Mouse (Mus musculus) common myeloid progenitor, adult 5-6 weeks (primary cell): Measurements from ENCODE around the gene Gpr26. TPM values are rescaled to one million over a fixed set of nuclear protein-coding genes. Genes with fewer than 3 reads are reported as not detected.
A peak's percentile ranks its signal among the peaks of the same experiment; 100 is the strongest.

Experiments
- ATAC-seq: replicated peaks from 2 replicates; pipeline ENCODE4 v1.8.0; 2016; ENCODE audit warnings: low read depth, mild to moderate bottlenecking, moderate TSS enrichment, inconsistent platforms; ENCODE audit not compliant: poor library complexity, severe bottlenecking
- total RNA-seq: library from RNA; stranded (forward); fragments of 200-1000, 187-1606 nt; gene quantifications from 2 replicates; pipeline ENCODE4 v1.2.3, GENCODE M21; 2017

Gene Gpr26
- total RNA-seq = not detected in 2 replicates

DNA sequence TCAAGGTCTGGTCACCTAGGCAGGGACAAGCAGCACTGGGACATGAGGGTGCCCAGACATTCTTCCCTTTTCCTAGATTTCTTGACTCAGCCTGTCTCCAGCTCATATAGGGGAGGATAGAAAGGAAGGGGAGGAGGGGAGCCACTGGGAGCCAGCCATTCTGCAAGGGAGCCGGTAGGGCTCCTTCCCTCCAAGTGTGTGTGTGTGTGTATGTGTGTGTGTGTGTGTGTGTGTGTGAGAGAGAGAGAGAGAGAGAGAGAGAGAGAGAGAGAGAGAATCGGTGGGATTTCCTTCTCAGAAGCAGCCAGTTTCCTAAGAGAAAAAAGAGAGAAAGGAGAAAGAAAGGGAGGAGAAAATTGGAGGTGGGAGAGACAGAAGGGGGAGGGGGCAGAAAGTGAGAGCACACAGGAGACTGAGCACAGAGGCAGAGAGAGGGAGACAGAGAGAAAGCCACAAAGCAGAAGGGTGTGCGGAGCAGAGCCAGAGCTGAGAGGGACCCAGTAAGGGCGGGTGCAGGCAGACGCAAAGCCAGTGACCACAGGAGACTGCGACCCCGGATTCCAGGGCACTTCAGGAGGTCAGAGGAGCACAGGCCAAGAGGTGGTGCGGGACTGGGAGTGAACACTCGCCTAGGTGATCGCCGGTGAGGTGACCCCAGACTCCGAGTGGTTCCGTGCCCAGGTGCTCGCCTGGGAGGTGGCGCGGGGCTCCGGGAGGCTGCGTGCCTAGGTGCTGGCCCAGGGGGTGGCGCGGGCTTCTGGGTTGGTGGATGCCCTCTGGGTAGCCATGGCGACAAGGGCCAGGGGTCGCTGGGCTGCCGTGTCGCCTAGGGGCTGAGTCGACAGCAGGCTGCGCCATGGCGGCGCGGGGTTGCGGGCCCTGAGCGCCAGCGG, at the start of gene Gpr26:
Gene Gpr26 (plus strand): TSS at position 438 of the 893 bp plus-strand sequence.
- no peak for ATAC-seq

GRCm38 (mm10) chr7:131917384-131917783, 48.9 kb upstream of the Gpr26 start:
- no peak for ATAC-seq

GRCm38 (mm10) chr7:131927288-131928050, 38.8 kb upstream of the Gpr26 start:
- ATAC-seq = no peak

DNA sequence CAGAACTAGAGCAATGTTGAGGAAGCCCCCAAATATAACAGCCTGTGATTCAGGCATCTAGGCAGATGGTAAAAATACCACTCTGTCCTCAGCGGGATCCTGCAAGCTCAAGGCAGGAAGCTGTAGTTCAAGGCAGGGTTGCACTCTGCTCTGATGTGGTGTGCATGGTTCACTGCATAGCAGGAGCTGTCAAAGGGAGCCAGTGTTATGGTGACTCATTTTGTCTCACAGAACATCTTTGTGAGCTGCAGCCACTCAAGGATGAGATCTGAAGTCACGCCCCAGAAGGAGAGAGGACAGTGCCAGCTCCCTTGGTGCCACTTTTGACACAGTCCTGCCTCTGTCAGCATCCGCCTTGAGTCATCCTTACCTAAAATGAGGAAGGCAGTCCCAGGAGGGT, 28.6 kb upstream of the Gpr26 start:
- no peak for ATAC-seq

DNA sequence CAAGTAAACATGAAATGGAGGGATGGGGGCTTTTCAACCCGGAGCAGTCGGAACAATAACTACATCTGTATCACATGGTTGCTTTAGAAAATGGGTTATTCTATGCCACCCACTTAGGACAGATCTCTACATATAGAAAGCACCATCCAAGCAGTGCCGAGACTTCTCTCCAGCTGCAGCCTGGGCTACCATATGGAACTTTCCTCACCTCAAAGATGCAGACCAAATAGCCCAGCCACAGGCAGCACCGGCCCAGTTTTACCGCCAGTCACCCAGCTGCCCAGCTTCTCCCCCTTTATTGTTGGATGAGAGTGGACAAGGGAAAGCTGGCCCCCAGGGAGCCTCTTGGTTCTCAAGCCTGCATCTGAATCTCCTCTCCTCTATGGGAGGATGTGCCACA, 15.1 kb upstream of the Gpr26 start:
- ATAC-seq = no peak

- no peak for ATAC-seq
Measured at GRCm38 (mm10) chr7:131953402-131953801, 12.9 kb upstream of the Gpr26 start.

DNA sequence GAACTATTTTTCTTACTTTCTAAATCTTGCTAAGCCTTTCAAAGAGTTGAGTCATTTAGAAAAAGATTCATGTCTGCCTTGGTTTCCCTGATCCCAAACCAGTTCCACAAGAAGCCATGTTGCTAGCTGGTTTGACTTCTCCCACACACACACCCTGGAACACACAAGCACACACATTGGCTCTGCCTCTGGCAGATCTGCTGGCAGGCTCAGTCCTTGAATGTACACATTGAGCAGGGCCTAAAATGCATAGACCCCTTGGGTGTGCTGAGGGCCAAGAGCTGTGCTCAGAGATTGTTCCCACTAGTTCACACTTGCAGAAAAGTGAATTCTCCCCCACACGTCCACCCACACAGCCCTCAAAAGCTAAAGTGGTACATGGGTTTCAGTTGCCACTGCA, 7.6 kb upstream of the Gpr26 start:
- no peak for ATAC-seq

DNA sequence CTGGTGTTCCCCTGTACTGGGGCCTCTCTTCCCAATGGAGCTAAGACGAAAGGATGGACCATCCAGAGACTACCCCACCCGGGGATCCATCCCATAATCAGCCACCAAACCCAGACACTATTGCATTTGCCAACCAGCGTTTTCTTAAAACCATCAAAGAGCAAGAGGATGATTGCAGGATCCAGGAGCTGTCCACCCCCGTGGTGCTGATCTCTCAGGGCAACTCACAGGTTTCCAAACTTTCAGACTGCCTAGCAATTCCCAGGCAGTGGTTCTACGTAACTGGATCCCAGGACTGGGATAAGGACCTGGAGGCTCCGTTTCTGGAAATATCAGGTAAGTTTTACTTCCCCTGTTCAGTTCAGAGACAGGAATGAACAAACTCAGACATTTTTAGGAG, 5.7 kb upstream of the Gpr26 start:
- no peak for ATAC-seq

- ATAC-seq = no peak
Measured at GRCm38 (mm10) chr7:131966916-131967494, 745 bp downstream of the Gpr26 start.

DNA sequence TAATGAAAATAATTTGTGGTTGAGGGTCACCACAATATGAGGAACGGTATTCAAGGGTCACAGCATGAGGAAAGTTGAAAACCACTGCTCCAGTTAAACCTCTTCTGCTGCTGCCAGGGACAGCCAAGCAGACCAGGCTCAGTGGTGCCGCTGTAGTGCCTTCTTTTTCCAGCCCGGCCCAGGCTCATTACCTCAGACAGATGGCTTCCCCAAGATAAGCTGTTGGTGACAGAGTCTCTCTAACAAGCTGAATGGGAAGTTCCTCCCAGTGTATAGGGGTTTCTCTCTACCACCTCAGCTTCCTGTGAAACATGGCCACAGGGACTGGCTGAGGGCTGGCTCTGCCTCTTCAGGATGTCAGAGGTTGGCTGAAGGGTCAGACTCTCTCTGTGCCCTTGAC, 4.0 kb downstream of the Gpr26 start:
- peak; percentile 88 for ATAC-seq

DNA sequence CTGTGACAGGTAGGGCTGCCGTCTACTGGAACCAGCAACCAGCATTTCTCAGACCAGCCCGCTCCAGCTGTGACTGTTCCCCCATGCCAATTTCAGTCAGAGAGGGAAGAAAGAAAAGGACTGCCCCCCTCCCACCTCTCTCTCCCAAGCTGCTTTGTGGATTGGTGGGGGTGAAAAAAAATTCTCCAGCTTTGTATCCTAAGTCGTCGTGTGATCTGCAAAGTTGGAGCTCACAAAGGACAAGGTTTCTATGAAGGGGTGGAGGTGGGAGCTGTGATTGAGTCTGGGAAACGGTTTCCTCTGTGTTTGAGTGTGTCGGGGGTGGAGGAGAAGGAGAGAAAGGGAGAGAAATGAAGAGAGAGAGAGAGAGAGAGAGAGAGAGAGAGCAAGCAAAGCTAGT, 9.6 kb downstream of the Gpr26 start:
- ATAC-seq = no peak

- no peak for ATAC-seq
Measured at GRCm38 (mm10) chr7:131978609-131979008, 12.3 kb downstream of the Gpr26 start.

DNA sequence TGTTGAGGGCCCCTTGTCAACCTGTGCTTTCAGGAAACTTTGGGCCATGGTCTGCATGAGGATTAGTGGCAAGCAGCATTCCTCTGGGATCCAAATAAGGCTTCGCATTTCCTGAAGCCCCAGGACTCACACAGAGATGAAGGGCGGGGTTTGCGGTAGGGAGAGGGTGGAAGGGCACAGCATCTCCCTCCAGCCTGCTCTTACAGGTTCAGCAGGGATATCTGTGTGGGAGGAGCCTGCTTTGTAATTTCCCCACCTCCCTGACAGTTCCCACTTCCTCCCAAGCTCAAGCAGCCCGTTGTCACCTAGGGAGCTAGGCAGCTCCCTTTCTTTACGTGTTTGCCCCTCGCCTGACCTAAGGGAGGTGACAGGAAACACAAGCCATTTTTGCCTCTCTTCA, 22.8 kb downstream of the Gpr26 start:
- no peak for ATAC-seq

- no peak for ATAC-seq
Measured at GRCm38 (mm10) chr7:131992226-131992625, 26.0 kb downstream of the Gpr26 start.

DNA sequence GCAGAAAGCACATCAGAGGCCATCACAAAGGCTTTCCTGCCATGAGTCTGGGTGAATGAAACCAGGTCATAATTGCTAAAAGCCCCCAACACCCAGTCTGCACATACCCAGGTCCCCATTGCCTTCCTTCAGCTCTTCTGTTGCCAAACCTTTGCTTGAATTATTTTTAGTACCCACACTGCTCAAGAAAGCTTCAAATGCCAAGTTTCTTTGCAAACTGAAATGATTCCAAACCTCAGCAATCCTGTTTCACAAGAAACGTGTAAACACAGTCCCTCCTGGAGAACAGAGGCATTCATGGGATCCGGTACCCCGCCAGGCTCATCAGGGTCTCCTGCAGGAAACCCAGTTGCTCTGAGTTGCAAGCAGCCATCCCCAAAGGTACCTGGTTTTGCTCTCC, 26.6 kb downstream of the Gpr26 start:
- no peak for ATAC-seq

DNA sequence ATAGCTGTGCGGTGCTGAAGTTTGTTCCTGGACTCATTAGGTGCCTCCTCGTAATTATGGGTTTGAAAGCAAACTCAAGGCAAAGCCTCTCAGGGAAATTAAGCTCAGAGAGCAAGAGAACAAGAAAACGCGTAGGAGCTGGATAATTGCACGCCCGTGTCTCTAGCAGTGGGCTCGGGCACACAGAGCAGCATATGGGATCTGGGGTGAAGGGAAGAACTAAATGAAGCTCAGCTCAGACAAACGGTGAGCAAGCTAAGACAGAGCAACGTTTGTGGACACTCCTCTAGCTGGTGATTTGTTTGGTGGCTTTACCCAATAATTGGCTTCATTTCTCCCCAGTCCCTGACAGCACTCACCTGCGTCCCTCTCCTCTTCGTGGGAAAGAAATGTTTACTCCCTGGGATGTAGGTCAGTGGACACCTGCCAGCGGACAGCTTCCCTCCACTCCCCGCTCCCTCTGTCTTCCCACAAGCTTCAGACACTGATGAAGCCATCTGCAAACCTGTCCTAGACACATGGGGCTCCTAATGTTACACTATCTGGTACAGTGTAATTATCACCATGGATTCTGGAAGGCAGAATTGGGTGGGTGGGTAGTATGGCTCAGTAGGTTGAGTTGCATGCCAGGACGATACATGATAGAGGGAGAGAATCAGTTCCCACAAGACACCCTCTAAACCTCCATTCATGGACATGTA, 39.9 kb downstream of the Gpr26 start:
- no peak for ATAC-seq

DNA sequence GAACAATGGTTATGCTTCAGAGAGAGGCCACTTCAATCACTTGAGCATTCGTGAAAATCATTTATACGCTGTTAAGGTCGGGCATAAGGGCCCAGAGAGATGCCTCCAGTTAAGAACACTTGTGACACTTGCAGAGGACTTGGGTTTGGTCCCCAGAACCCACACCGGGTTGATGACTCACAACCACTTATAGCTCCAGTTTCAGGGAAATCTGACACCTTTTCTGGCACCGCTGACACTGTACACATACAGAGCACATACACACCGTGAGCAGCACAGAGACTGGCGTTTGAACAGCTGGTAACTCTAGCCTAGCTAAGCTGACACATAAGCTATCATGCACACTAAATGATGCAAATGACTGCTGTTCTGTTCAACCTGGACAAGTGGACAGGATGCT, 42.7 kb downstream of the Gpr26 start:
- no peak for ATAC-seq

DNA sequence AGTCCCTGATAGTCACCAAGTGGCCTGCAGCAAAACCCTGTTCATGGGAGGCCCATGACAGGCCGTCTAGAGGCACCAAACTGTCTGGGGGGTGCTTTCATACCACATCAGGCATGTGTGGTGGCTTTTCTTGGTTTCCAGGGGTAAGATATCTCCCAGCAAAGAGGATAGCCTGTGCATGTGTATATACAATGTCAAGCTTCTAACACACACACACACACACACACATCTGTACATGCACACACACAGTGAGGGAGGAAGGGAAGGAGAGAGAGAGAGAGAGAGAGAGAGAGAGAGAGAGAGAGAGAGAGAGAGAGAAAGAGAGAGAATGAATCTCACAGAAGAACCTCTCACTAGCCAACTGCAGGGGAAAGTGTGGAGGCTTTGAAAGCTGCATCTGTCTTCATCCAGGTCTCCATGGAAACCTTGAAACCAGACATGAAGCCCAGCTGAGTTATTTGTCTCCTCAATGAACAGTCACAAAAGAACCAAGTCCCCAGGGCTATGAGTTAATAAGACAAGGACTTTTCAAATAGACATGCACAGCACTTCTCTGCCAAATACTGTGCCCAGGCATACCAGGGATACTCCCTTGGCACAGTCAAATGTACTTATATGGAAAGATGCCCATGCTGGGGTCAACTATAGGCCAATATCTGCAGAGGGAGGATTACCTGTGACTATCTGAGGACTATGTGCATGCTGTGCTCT, 46.9 kb downstream of the Gpr26 start:
- no peak for ATAC-seq

GRCm38 (mm10) chr7:132013970-132014369, 47.7 kb downstream of the Gpr26 start:
- no peak for ATAC-seq

- no peak for ATAC-seq
Measured at GRCm38 (mm10) chr7:132015193-132015592, 48.9 kb downstream of the Gpr26 start.
